Mouse (Mus musculus) layer of hippocampus, adult 2 months (tissue): ENCODE results near the gene Map4k1. TPM values are rescaled to one million over a fixed set of nuclear protein-coding genes. Genes with fewer than 3 reads are reported as not detected.
A peak's percentile ranks its signal among the peaks of the same experiment; 100 is the strongest.

Experiments
- DNase-seq, 2 experiments: peaks; one replicate each; pipeline ENCODE4 v3.0.0; 2022; ENCODE audit warnings: low spot score in 2 of 2
- H3K27ac ChIP-seq: fragments of 200-600 bp; 2 replicates; pipeline ENCODE4 v1.8.1; 2022
- H3K4me3 ChIP-seq: fragments of 200-600 bp; 2 replicates; pipeline ENCODE4 v1.8.1; 2022; ENCODE audit warnings: mild to moderate bottlenecking
- CTCF ChIP-seq: fragments of 200-600 bp; conservative IDR thresholded peaks from 2 replicates; pipeline ENCODE4 v1.8.1; 2022; ENCODE audit warnings: antibody characterized with exemption, mild to moderate bottlenecking, moderate library complexity
- long read RNA-seq, 2 experiments: library from polyadenylated mRNA; stranded (forward); transcript quantifications; one replicate each; pipeline ENCODE4 v2.0.0; 2021; ENCODE audit warnings: borderline mapping rate in 2 of 2
- total RNA-seq, 2 experiments: library from RNA; stranded (reverse); gene quantifications; 2 replicates each; pipeline ENCODE4 v1.2.3; 2021

The Map4k1 gene
- total RNA-seq = 1 to 10 TPM in 1 of 2 experiments, under 1 TPM in 1; 0.90 to 1.8 TPM
- long read RNA-seq, experiment 1, partial matches to known transcripts = 1 of 3 reads
- long read RNA-seq, experiment 1, other reads (novel, unspliced or antisense) = 2 of 3 reads
- long read RNA-seq, experiment 2, partial matches to known transcripts = 0 of 3 reads
- long read RNA-seq, experiment 2, other reads (novel, unspliced or antisense) = 2 of 3 reads

- peak; percentile 46 for TF ChIP-seq CTCF
- peak within 1 kb of the TSS; percentile 93 for H3K27ac ChIP-seq
- H3K4me3 ChIP-seq = peak within 1 kb of the TSS; percentile 81
- DNase-seq = peak; percentile 94 to 98
Observed at GRCm38 (mm10) chr7:28981651-28982273, at the start of gene Map4k1, which contains the start of gene Eif3k. Gene Map4k1, plus strand, starts transcription at chr7:28982050. Gene Eif3k, minus strand, starts transcription at chr7:28981864.

GRCm38 (mm10) chr7:28932421-28933041 is 49.3 kb upstream of the Map4k1 start:
- no peak for TF ChIP-seq CTCF
- no peak overlapping the region for H3K27ac ChIP-seq
- H3K4me3 ChIP-seq = no peak overlapping the region
- no peak for DNase-seq

GRCm38 (mm10) chr7:28933825-28934224 is 48.0 kb upstream of the Map4k1 start:
- no peak for TF ChIP-seq CTCF
- no peak for DNase-seq
- no peak overlapping the region for H3K4me3 ChIP-seq
- 0 out of 2 replicates have a peak overlapping the region, but pooled peaks have one; percentile 10 for H3K27ac ChIP-seq

GRCm38 (mm10) chr7:28936787-28937186 is 45.1 kb upstream of the Map4k1 start:
- DNase-seq = no peak
- TF ChIP-seq CTCF = no peak
- Histone ChIP-seq H3K4me3 (no peak overlapping the region), H3K27ac (peak overlapping the region; percentile 63)

GRCm38 (mm10) chr7:28938654-28939053 is 43.2 kb upstream of the Map4k1 start:
- no peak for DNase-seq
- TF ChIP-seq CTCF = peak; percentile 39
- peak overlapping the region; percentile 80 for H3K27ac ChIP-seq
- H3K4me3 ChIP-seq = no peak overlapping the region

- Histone ChIP-seq H3K4me3 (no peak overlapping the region), H3K27ac (peak overlapping the region; percentile 80)
- TF ChIP-seq CTCF = no peak
- no peak for DNase-seq
Observed at GRCm38 (mm10) chr7:28939418-28940183, 42.2 kb upstream of the Map4k1 start.

- H3K4me3 ChIP-seq = no peak overlapping the region
- peak overlapping the region; percentile 80 for H3K27ac ChIP-seq
- no peak for TF ChIP-seq CTCF
- no peak for DNase-seq
Observed at GRCm38 (mm10) chr7:28941129-28941528, 40.7 kb upstream of the Map4k1 start.

- no peak for TF ChIP-seq CTCF
- DNase-seq = no peak
- Histone ChIP-seq H3K27ac (peak overlapping the region; percentile 80), H3K4me3 (no peak overlapping the region)
Observed at GRCm38 (mm10) chr7:28941542-28941941, 40.3 kb upstream of the Map4k1 start.

GRCm38 (mm10) chr7:28943451-28944180 is 38.2 kb upstream of the Map4k1 start:
- no peak for TF ChIP-seq CTCF
- DNase-seq = peak in 1 of 2 experiments; percentile 41
- Histone ChIP-seq H3K27ac (peak overlapping the region; percentile 77), H3K4me3 (no peak overlapping the region)

GRCm38 (mm10) chr7:28944756-28945415 is 37.0 kb upstream of the Map4k1 start:
- no peak for DNase-seq
- no peak overlapping the region for H3K4me3 ChIP-seq
- H3K27ac ChIP-seq = peak overlapping the region; percentile 75
- no peak for TF ChIP-seq CTCF

GRCm38 (mm10) chr7:28945416-28946270 is 36.2 kb upstream of the Map4k1 start:
- no peak for DNase-seq
- H3K27ac ChIP-seq = peak overlapping the region; percentile 75
- H3K4me3 ChIP-seq = no peak overlapping the region
- TF ChIP-seq CTCF = no peak
